Mouse (Mus musculus) lung, postnatal 10 days (tissue): ENCODE results near the gene Wdr91.

ENCODE experiments used
- DNase-seq: peaks from one replicate; pipeline ENCODE4 v3.0.0; 2021

The Wdr91 gene

DNA sequence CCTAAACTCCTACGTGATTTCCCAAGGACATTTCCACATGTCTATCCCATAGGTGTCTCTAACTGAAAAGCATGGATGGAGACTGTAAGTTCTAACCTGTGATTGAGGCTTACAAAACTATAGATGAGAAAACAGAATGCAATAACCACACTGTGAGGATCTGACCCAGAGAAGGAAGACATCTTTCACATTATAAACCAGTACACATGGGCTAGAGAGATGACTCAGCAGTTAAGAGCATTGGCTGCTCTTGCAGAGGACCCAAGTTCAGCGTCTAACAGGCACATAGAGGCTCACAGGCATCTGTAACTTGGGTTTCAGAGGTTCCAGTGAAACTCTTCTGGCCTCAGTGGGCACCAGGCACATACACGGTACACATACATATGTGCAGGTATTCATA is 3.8 kb upstream of the Wdr91 start:
- no peak for DNase-seq

DNA sequence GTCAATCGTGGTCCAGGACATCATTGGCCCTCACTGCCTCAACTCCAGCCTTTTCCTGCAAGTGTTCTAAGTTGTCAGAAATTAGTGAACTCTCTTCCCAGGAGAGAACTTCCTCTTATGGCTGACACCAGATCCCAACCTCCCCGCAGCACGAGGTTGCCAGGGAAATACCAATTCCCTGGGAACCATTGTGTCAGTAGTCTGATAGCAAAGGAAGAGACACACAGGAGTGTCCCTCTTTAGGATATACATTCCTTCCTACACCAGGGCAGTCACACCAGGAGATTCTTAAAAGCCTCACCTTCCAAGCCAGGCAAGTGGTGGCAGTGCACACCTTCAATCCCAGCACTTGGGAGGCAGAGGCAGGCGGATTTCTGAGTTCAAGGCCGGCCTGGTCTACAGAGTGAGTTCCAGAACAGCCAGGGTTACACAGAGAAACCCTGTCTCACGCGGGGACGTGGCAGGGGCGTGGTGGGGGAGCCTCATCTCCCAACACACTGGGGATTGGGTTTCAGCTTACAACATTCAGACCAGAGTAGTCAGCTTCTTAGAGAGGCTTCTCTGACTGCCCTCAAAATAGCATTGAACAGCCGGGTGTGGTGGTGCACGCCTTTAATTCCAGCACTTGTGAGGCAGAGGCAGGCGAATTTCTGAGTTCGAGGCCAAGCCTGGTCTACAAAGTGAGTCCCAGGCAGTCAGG is 2.8 kb upstream of the Wdr91 start:
- no peak for DNase-seq

DNA sequence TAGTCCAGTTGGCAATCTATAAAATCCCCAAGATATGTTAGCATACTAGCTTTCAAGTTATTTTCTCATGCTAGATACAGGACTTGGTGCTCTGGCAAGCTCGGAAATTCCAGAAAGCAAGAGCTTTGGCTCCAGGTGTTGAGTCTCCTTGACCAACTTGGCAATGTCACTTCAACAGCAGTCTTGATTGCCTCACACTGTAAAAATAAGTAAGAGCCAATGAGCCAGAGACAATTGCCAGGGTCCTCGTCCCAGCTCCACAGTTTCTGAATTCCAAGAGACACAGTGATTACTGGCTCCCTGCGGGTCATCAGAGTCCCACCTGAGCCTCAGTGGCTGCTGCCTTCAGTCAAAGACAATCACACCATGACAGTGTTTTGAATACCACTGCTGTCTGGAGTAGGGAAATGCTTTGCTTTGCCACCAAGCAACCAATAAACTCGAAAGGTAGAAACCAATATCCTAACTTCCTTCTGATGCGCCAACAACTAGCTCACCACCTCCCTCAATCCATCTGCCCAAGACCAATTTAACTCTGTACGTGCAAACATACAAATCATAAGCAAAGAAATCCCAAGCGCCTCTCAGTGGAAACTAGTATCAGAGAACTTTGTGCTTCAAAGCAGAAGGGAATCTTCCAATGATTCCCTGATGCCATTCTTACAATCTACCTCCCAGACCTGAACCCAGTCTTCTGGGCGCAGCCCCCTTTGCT is 888 bp downstream of the Wdr91 start:
- DNase-seq, result no peak

DNA sequence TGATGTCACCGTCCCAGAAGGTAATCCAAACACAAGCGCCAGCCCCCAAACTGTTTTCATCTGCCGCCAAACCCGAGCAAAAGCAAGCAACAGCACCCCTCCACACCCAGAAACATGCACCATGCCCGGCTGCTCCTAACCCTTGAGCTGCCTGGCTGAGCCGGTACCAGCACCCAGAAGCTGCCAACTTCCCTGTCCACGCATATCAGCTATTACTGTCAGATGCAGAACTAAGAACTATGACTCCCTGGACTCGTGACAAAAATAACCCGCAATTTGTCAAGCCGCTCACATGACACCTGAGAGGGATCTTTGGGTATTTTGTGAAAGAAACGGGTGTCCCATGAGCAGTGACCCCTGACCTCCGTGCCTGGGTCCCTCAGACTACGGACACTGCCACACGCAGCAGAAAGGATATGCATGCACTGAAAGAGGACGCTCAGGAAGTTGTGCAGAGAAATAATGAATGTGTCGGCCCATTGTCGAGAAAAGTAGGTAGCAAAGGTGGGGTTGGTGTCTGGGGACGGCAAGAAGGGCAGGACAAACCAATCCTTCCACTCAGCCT is 2.9 kb downstream of the Wdr91 start:
- DNase-seq, result no peak

DNA sequence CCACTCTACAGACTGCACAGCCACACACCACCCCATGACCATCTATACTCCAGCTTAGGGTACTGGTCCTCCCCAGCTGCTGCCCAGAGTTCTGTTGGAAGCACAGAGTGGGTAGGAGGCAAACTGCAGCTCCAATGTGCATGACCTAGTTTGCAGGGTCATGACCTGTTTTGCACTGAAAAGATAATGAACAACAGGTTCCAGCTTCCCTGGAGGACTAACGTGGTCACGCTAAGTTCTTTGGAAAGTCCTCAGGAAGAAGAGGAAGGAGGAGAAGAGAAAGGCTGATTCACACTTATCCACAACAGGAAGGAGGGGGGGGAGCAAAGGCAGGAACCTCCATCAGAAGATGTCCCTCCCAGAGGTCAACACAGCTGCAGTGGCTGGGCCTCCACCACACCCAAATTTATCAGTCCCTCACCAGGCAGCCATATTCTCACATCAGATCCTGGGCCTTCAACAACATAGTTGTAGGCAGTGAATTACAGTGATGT is 3.5 kb downstream of the Wdr91 start:
- no peak for DNase-seq

DNA sequence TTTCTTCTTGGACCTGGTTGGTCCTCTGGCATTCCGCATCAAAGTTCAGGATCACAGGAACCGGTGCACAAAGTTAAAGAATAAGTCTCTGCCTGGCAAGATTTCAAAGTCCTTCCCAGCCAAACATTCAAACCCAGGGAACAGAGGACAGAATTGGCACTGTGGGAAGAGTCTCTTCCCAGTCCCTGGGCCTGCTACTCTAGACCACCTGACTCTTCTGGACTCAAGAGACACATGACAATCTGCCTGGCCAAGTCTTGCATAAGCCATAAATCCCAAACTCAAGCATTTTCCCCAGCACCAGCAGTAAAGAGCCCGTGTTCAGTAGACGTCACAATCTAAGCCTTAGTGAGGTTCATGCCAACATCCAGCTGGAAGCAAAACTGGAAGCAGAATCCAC is 4.0 kb downstream of the Wdr91 start:
- DNase-seq, result peak; percentile 38

DNA sequence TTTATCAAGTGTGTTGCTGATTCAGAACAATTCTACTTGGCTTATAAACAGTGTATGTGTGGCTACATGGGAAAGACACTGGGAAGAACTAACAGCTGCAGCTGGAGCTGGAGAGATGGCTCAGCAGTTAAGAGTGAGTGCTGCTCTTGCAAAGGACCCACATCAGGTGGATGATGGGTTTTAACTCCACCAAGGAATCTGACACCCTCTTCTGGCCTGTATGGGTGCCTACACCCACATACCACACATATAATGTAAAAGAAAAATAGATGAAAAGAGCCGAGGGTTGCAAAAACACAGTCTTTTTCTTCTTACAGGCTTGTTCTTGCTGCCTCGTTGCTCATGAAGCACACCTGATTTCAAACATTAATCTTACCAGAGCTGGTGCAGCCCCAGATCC is 4.6 kb downstream of the Wdr91 start:
- DNase-seq, result no peak

DNA sequence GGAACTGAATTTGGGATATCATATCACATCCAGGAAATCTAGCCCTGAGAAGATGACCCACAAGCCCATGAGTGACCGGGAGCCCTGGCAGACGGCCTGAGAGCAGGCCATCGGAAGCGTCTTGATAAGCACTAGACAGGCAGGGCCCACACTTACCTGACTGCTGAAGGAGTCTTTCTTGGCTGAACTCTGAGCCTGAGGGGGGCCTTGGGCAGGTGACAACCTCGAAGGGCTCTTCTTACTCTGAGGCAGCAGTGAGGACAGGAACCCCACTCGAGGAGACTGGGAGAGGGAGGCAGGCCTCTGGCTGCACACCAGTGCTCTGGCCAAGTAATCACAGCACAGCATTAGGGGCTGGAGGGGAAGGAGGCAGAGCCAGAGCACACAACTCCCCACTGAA is 6.3 kb downstream of the Wdr91 start:
- peak; percentile 50 for DNase-seq

DNA sequence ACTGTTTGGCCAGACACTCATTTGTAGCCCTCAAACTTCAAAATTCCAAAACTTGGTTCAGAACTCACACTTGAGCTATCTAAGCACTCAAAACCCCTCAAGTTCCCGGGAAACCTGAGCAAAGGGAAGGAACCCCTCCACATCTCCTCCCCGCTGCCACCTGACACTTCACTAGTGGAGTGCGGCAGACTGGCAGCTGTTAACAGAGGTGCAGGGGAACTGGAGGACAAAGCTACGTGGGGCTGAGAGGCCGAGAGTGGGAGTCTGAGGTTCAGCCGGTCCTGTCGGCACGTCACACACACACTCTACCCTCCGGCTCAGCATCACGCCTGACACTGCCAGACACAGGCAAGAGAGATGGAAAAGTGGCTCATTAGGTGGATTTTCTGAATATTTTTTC is 6.8 kb downstream of the Wdr91 start:
- peak; percentile 54 for DNase-seq

DNA sequence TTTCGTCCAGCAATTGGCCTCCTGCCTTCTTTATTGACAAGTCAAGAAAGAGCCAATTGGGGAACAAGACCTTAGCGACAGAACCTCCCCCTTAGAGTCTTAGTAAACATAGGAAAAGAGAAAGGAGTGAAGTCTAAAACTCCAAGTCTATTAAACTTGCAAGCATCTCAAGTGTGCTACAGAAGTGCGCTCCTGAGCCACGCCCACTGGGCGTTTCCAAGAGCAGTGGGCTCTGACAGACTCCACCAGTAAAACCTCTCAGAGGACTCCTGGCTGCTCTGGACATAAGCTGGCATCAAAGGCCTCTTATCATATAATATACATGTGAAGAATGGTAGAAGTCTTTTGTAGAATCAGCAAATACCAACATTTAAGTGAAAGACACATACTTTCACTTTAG is 7.2 kb downstream of the Wdr91 start:
- peak; percentile 79 for DNase-seq

DNA sequence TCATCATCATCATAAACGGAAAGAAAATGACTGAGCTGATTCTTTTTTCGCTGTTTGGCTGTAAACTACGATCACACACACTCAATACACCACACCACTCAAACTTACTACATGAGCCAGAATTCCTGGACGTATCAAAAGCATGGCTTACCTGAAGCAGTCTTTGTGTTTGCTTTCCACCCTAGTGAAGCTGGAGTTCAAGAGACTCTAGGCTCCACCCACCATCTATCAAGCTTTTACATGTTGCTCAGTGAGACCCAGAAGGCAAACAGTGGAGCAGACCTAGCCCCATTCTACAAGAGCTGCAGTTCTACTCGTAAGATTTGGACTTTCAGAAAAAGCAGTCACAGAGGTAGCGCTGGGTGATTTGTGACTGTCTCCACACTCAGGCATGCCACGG is 8.1 kb downstream of the Wdr91 start:
- peak; percentile 54 for DNase-seq

DNA sequence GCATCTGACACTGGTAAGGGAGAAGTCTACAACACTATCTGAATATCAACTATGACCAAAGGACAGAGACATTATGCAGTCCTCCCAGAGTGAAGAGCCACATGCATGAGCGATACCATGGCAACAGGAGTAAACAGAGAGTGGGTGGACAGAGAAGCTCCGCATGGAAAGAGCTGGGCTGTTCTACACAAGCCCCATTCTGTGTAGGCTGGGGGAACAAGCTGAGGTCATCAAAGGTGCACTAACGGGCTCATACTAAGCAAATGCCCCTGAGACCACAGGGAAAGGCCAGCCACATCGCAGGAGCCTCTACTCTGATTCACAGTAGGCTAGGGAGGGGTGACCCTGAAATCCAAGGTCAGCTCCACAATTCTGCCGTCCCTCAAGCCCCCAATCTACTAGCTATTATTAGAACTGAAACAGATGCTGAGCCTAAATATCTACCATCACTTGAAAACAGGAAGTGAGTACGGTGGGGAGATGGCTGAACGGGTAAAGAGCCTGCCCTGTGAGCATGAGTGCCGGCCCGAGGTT is 8.7 kb downstream of the Wdr91 start:
- DNase-seq, result no peak

DNA sequence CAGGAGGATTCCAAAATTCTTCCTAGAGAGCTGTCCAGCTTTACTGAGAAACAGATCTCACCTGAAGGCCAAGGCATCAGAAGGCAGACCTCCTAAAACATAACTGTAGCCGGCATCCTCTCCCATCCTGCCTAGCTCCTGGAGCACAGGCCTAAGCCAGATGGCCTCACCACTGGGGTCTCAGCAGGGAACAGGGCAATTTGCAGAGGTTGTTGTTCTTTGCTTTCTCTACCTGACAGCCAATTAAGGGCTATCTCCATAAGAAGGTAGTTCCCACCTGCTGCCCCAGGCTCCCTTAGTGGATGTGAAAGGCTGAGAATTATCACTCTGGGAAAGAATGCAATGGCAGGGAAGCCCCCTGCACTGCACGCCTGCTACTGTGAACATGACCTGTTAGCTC is 9.7 kb downstream of the Wdr91 start:
- DNase-seq, result no peak

DNA sequence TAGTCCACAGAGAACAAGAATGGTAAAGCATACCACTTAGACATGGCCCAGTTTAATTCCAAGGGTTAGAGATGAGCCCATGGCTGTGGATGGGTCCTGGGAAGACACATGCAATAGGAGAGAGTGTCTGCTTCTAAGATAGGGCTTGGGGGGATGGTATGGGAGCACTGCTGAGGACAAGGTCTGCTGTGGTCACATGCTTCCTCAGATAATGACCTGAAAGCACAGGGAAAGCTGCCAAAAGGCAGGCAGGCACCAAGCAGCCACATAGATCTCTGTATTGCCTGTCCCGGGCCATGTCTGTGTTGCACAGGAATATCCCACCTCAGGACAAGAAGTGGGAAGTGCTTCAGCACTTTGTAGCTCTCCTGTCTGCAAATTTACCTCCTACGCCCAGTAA is 11.5 kb downstream of the Wdr91 start:
- DNase-seq, result no peak

DNA sequence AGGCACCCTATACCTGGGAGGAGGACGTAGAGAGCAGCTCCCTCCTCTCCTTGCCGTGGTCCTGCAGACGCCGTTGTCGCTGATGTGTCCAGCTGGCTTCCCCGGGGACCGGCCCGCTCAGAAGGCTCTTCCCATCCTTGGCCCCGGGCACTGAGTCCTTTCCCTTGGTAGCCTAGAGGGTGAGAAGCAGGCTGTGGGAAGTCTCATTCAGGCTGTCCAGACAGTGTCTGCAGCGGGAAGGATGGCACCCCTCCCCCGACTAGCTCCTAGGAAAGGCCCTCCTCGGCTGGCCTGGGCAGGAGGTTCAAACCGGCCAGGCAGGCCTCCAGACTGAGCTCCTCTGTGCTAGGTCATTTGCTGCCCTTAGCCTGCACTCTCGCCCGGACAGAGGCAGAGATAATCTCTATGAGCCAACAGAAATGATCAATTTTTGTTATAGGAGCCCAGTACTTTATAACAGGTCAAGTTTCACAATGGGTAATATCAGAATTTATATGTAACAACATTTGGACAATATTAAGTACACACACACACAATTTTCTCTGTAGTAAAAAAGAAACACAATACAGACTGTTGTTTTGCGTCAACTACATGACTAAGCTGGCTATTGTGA is 14.4 kb downstream of the Wdr91 start:
- DNase-seq, result no peak

DNA sequence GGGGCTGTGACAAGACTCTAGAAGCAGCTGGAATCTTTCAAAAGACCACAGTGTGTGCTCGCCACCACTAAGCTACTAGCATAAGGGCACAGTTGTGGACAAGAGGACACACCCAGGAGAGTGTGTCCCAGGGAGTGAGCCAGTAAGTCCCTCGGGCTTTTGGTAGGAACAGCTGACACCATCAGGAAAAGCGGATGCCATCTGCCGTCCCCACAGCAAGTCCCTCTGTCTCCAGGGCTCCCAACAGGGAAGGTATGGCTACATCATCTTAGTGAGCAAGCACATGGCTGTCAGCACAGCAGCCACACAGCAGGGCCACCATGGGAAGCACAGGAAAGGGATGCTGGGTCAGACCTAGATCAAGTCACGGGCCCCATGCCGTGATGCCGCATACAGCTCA is 15.1 kb downstream of the Wdr91 start:
- DNase-seq, result no peak

DNA sequence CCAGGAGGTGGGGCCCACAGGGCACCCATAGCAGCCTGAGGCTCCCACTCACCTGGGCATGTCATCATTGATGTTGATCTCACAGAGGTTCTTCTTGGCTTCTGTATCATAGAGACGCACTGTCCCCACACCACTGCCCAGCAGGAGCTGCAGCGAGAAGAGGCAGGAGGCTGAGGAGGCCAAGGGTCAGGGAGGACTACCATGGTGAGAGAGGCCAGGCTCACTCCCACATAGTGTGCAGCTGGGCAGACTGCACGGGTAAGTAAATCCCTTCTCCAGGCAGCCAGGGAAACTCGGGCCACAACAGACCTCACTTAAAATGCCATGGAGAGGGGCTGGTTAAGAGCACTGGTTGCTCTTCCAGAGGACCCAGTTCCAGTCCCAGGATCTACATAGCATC is 21.5 kb downstream of the Wdr91 start:
- DNase-seq, result no peak

DNA sequence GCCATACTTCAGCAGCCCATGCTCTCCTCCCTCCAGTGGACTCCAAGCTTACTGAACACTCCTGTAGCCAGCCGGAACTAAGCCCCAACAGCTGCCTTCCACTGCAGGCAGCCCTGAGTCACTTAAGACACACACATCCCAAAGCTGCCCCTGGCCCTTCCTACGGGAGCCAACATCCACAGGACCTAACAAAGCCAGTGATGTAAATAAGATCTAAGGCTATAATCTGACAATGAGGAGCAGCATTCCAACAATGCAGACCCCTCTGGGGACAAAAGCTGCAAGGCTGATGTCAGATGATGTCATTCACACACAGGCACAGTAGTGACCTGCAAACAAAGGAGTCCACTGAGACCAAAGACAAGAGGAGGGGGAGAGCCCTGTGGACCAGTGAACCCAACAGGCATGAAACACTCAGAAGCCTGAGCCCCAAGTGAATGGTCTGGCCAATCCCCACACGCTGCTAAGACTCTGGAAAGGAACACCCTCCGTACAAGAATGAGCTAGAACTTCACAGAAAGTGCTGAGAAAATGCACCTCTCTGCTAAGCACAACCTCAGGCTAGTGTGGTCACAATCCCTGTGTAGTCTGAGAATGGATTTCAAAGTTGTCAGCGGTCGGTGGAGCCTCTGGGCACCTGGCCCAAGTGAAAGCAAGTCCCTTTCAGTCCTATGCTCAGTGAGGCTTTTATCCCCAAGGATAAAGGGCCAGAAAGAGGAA is 23.4 kb downstream of the Wdr91 start:
- no peak for DNase-seq

DNA sequence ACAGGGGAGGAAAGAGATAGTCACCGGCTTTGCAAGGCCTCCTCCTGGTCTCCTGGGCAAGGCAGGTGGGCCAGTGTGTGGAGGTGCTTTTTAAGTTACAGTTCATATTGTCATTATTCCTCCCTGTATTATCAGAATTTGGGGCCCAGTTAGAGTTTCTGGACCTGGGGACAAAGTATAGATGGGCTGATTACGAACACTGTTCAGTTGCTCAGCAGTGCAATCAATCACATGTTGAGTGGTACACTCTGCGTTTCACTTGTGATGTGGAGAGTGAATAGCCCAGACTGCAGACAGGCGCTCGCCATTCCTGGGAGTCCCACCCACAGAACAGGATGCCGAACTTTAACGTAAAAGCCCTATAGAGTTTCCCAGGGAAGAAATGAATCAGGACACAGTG is 26.0 kb downstream of the Wdr91 start:
- DNase-seq, result no peak

DNA sequence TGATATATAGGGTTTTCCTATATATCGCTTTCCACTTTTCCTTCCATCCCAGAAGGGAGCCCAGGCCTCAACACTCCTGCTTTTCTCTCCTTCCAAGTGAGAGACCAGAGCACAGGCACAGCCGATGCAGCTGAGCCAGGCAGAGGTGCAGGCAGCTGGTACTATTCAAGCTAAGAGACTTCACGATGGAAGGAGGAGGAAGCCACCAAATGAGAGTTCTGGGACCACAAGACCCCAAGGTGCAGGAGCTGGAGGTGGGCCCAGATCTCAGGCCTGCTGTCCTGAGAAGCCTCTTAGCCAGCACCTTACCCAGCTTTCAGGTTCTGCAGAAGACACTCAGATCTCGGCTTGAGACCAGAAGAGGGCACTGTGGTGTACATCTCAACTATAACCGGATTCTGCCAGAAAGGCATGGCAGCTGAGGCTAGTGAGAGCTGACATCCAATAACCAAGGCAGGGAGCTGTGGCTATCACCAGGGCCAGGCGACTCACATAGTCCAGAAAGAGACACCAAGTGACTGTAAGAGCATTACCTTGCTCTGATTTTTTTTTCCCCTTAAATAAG is 30.7 kb downstream of the Wdr91 start:
- DNase-seq, result peak; percentile 70

DNA sequence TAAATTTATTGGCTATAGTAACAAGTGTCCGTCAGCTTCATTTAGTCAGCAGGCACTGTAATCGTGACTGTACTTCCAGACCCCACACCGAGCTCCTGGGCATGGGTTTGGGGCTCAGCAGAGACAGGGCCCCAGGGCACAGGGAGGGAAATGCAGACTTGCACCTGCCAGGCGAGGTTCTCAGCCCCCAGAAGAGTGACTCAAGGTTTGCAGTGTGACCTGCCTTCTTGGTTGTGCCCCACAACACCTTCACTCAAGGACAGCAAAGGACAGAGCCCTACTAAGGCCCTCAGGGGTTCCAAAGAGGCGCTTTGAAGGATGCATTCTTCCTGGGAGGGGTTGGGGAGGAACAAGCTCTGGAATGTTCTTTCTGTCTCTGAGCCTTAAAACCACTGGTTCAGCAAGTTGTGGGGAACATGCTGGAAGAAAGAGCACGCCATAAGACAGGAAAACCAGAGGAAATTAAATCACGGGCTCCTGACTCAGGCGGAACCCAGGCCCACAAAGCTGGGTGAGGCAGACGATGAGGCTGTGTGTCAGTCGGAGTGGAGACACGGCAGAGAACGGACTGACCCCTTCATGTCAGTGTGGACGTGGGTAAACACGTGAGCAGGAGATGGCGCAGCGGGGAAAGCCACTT is 31.5 kb downstream of the Wdr91 start:
- no peak for DNase-seq
